Mouse (Mus musculus) forebrain, postnatal 0 days (tissue): ENCODE measurements around the gene Cir1. TPM values are rescaled to one million over a fixed set of nuclear protein-coding genes. Genes with fewer than 3 reads are reported as not detected.

ENCODE experiments used
- ATAC-seq: fragments of 200-750 bp; cut with Nextera tagmentation; 2 replicates; pipeline ENCODE4 v1.8.0; 2017; ENCODE audit warnings: mild to moderate bottlenecking, moderate library complexity
- DNase-seq: peaks from one replicate; pipeline ENCODE4 v3.0.0-alpha.2; 2015
- H3K27ac ChIP-seq: fragments of 300-500 bp; sonication (generic); 2 replicates; pipeline ENCODE4 v1.5.1; 2014; ENCODE audit warnings: low read depth, mild to moderate bottlenecking, antibody characterized with exemption, low read length, moderate library complexity, mixed read lengths
- H3K27me3 ChIP-seq: fragments of 300-500 bp; sonication (generic); 2 replicates; pipeline ENCODE4 v1.6.1; 2014; ENCODE audit warnings: mild to moderate bottlenecking, low read length, mixed read lengths; ENCODE audit not compliant: insufficient read depth
- H3K36me3 ChIP-seq: fragments of 300-500 bp; sonication (generic); 2 replicates; pipeline ENCODE4 v1.6.1; 2014; ENCODE audit warnings: mild to moderate bottlenecking, moderate library complexity; ENCODE audit not compliant: insufficient read depth
- H3K4me1 ChIP-seq: fragments of 300-500 bp; sonication (generic); 2 replicates; pipeline ENCODE4 v1.6.1; 2014; ENCODE audit warnings: antibody characterized with exemption; ENCODE audit not compliant: insufficient read depth
- H3K4me2 ChIP-seq: fragments of 300-500 bp; sonication (generic); 2 replicates; pipeline ENCODE4 v1.6.1; 2014; ENCODE audit warnings: low read depth, mild to moderate bottlenecking, moderate library complexity
- H3K4me3 ChIP-seq: fragments of 300-500 bp; sonication (generic); 2 replicates; pipeline ENCODE4 v1.5.1; 2014; ENCODE audit warnings: low read depth, low read length, mixed read lengths
- H3K9ac ChIP-seq: fragments of 300-500 bp; sonication (generic); 2 replicates; pipeline ENCODE4 v1.6.1; 2014; ENCODE audit warnings: mild to moderate bottlenecking
- H3K9me3 ChIP-seq: fragments of 300-500 bp; sonication (generic); 2 replicates; pipeline ENCODE4 v1.6.1; 2016; ENCODE audit warnings: low read length
- CTCF ChIP-seq: sonication (generic); IDR thresholded peaks from 2 replicates; pipeline ENCODE4 v1.5.1; 2016; ENCODE audit warnings: antibody characterized with exemption, control low read depth, low read depth
- WGBS: fragments of 180-500 bp; shearing (Covaris S2); extraction: QIAGEN DNeasy Blood & Tissue Kit; methylation state at CpG from one replicate; pipeline ENCODE4 v1.1.7; 2014; 5-methylcytosine and 5-hydroxymethylcytosine counted together
- polyA plus RNA-seq: library from polyadenylated mRNA; unstranded; fragments of >200 nt; fragmentation: Nextera tagmentation; extraction: Ambion mirVana; gene quantifications from 2 replicates; pipeline ENCODE4 v1.2.1, GENCODE M21; 2015
- total RNA-seq: library from RNA; depleted of rRNA; stranded (reverse); fragments of >200 nt; gene quantifications from 2 replicates; pipeline ENCODE4 v1.2.3, GENCODE M21; 2014; rRNA removed

The Cir1 gene
- total and polyA plus RNA-seq, 2 experiments from 2014 or later, result 10.6 to 30.3 TPM

DNA sequence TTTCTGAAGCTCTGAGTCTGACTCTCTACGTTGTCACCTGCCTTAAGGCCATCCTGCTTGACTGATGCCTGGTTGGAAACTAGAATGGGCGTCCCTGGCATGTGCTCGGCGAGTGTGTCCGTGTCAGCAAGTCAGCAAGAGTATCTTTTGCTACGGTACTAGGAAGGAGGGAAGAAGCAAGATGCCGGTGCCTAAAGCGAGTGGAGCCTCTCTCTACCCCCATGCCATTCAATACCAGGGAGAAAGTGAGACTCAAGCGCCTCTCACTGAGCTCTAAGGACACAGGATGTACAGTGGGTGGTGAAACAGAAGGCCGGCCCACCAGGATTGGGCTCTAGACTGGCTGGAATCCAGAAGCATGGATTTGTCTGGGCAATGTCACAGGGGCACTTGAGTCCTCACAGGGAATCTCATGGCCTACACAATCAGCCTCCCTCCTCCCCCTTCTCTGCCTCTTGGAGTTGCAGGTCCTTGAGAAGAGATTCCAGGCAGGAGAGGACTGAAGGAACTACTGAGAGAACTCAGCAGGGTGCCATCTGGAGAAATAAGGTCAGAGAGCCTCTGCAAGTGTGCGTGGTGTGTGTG is 47.8 kb downstream of the Cir1 start:
- Histone ChIP-seq H3K27ac (no peak overlapping the region), H3K9ac (peak overlapping the region; percentile 25; the same call in 1 of the 2 replicates), H3K9me3 (no peaks in the 10 kb centered on the region), H3K4me2 (peak overlapping the region; percentile 52), H3K4me3 (peak overlapping the region; percentile 33), H3K27me3 (peaks cover 49% of the 10 kb centered on the region), H3K4me1 (peaks cover 16% of the 10 kb centered on the region; the same call in 1 of the 2 replicates), H3K36me3 (no peaks in the 10 kb centered on the region)
- DNase-seq, result peak; percentile 25
- no peak for TF ChIP-seq CTCF
- ATAC-seq, result no peak
- WGBS, result 8% methylated on average over 11 of the region's 11 CpGs

DNA sequence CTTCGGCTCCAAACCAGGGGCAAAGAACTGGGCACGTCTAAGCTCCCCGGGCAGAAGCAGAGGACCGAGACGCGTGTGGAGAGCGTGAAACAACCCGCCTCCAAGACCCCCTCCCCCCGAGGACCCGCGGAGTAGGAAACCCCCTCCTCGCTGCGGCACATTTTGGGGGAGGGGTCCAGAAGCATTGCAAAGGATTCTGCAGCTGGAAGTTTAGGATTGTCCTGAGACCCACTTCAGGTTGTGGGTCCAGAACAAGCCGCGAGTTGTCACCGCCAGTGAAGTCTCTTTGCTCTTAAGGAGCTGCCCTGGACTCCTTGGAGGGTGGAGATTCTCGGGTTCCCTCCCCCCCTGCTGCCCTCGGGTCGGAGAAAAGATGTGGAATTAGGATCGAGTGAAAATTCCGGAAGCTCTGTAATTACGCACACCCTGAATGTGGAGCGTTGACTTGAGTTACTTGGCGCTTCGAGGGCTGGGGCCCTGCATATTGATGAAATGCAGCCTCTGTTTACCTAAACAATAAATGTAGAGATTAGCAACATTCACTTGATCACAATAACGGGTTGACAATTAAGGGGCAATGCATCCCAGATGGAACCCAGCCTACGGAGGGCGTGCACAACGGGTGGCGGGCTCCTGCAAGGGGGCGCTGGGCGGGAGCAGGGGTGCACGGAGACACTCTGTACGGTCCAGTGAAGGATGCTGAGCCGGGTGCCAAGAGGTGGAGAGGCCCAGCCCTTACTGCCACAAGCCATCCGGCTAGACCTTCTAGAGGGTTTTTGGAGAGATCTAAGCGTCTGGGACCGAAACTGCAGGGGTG is 48.5 kb downstream of the Cir1 start:
- Histone ChIP-seq H3K4me2 (peak overlapping the region; percentile 52), H3K36me3 (no peaks in the 10 kb centered on the region), H3K9me3 (no peaks in the 10 kb centered on the region), H3K27ac (no peak overlapping the region), H3K4me1 (peaks cover 16% of the 10 kb centered on the region; the same call in 1 of the 2 replicates), H3K9ac (peak overlapping the region; percentile 32), H3K27me3 (peaks cover 49% of the 10 kb centered on the region), H3K4me3 (peak overlapping the region; percentile 33)
- no peak for TF ChIP-seq CTCF
- DNase-seq (peak; percentile 62), ATAC-seq (peak; percentile 49)
- WGBS, result 3% methylated on average over 38 of the region's 38 CpGs

DNA sequence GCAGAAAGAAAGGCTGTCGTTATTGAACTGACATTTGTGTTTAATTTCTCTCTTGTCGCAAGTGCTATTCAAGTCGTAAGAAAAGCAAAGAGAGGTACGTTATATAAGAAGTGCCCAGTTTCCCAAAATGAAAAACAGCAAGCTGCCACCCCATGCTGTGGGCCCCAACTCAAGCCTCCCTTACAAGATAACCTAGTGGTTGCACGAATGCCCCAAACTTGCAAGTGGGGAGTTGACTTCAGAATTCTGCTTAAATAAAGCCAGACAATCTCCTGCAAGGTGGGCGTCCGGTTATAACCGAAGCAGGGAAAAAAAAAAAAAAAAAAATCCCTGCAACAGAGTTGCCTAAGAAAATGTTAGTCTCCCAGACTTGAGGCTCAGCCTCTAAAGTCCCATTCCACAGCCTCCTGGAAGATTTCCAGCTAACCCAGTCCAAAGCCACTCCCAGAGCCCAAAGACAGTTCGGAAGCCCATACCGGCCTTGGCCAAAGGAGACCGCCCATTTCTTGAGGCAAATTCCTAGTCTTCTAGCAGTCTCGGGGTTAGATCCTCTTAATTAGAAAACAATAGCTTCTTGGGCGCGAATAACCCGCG is 49.2 kb downstream of the Cir1 start:
- TF ChIP-seq CTCF, result no peak
- peak; percentile 50 for DNase-seq
- Histone ChIP-seq H3K9me3 (no peaks in the 10 kb centered on the region), H3K9ac (peak overlapping the region; percentile 32), H3K4me3 (peak overlapping the region; percentile 33), H3K27me3 (peaks cover 46% of the 10 kb centered on the region), H3K27ac (no peak overlapping the region), H3K36me3 (no peaks in the 10 kb centered on the region), H3K4me2 (peak overlapping the region; percentile 52), H3K4me1 (peaks cover 16% of the 10 kb centered on the region; the same call in 1 of the 2 replicates)
- ATAC-seq, result no peak
- WGBS, result 9% methylated on average over 16 of the region's 16 CpGs

DNA sequence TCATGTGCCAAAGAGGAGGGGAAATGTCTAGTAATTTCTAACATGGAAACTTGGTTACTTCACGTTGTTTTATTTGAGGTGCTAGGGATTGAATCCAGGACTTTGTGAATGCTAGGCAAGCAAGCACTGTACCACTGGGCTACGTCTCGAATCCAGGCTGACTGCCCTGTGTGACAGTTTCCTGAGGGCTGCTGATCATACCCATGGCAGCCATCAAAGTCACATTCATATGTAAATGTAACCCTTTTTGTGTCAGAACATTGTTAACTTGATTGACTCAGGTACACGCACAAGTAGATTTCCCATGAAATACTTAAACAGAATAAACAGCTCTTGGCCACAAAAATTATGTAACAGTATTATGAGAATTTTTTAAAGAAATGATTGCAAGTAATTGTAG is 63.8 kb downstream of the Cir1 start:
- no peaks in the 10 kb centered on the region for H3K4me1 ChIP-seq
- no peak overlapping the region for H3K9ac ChIP-seq
- no peak for TF ChIP-seq CTCF
- H3K4me3 ChIP-seq, result no peak overlapping the region
- WGBS, result 30% methylated on average over 4 of the region's 4 CpGs
- H3K36me3 ChIP-seq, result no peaks in the 10 kb centered on the region
- peak; percentile 50; the same call in 1 of the 2 replicates for ATAC-seq
- H3K4me2 ChIP-seq, result no peak overlapping the region
- no peak for DNase-seq
- H3K27ac ChIP-seq, result no peak overlapping the region
- H3K27me3 ChIP-seq, result no peaks in the 10 kb centered on the region
- no peaks in the 10 kb centered on the region for H3K9me3 ChIP-seq

DNA sequence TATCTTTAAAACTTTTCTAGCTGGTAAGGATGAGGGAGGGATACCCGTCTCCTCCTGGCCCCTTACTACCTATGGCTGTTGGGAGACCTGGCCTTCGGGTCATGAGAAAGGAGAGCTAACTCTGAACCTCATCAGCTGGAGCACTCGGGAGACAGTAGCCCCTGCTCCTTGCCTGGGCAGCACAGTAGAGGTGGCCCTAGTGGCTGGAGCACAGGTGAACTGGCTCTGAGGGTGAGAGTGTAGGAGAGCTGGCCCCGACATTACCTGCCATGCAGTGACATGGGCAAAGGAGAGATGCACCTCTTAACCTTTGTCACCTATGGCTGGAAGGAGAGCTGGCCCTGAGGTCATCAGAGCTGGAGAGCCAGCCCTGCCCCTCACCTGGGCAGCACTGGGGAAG is 71.2 kb downstream of the Cir1 start:
- Histone ChIP-seq H3K27me3 (no peaks in the 10 kb centered on the region), H3K4me1 (no peaks in the 10 kb centered on the region), H3K9me3 (no peaks in the 10 kb centered on the region), H3K36me3 (no peaks in the 10 kb centered on the region), H3K9ac (no peak overlapping the region), H3K4me3 (no peak overlapping the region), H3K27ac (no peak overlapping the region), H3K4me2 (no peak overlapping the region)
- ATAC-seq, result no peak
- TF ChIP-seq CTCF, result no peak
- DNase-seq, result no peak
- WGBS, result 91% methylated on average over 4 of the region's 4 CpGs

Other genes with a start within 250 kb of the Cir1 start
- gene Ola1, start 93.8 kb downstream of the Cir1 start, total RNA-seq, result 68.4 and 78.9 TPM in 2 replicates
- gene Ola1, start 93.8 kb downstream of the Cir1 start, polyA plus RNA-seq, result 87.4 and 97.2 TPM in 2 replicates
- gene Sp9, start 40.8 kb downstream of the Cir1 start, total RNA-seq, result 12.8 and 18.1 TPM in 2 replicates
- gene Sp9, start 40.8 kb downstream of the Cir1 start, polyA plus RNA-seq, result 7.7 and 9.8 TPM in 2 replicates
- gene Scrn3, start 100 bp downstream of the Cir1 start, total RNA-seq, result 5.1 and 6.8 TPM in 2 replicates
- 4.5 and 5.3 TPM in 2 replicates for gene Scrn3, start 100 bp downstream of the Cir1 start, polyA plus RNA-seq
- 12.5 and 20.0 TPM in 2 replicates for gene Gpr155, start 73.9 kb upstream of the Cir1 start, total RNA-seq
- gene Gpr155, start 73.9 kb upstream of the Cir1 start, polyA plus RNA-seq, result 6.2 and 12.5 TPM in 2 replicates
- 1.8 and 2.4 TPM in 2 replicates for gene Wipf1, start 217.0 kb upstream of the Cir1 start, total RNA-seq
- 2.0 and 2.1 TPM in 2 replicates for gene Wipf1, start 217.0 kb upstream of the Cir1 start, polyA plus RNA-seq